Mouse (Mus musculus) ovary, postnatal 36 days (tissue): ENCODE data around the gene Zbtb20.

Experiments
- DNase-seq: peaks from one replicate; pipeline ENCODE4 v3.0.0; 2022; ENCODE audit warnings: low spot score, mixed read lengths

Zbtb20 gene

GRCm38 (mm10) chr16:43456446-43457172 is 580.9 kb downstream of the Zbtb20 start:
- no peak for DNase-seq

GRCm38 (mm10) chr16:43457814-43458213 is 582.1 kb downstream of the Zbtb20 start:
- no peak for DNase-seq

GRCm38 (mm10) chr16:43458726-43459223 is 583.1 kb downstream of the Zbtb20 start:
- no peak for DNase-seq

GRCm38 (mm10) chr16:43461745-43462378 is 586.2 kb downstream of the Zbtb20 start:
- no peak for DNase-seq

- DNase-seq = no peak
Observed at GRCm38 (mm10) chr16:43462470-43463455, 587.1 kb downstream of the Zbtb20 start.

GRCm38 (mm10) chr16:43463684-43464475 is 588.2 kb downstream of the Zbtb20 start:
- DNase-seq = no peak

GRCm38 (mm10) chr16:43464476-43465080 is 588.9 kb downstream of the Zbtb20 start:
- peak; percentile 23 for DNase-seq

GRCm38 (mm10) chr16:43465368-43465839 is 589.7 kb downstream of the Zbtb20 start:
- DNase-seq = no peak

- DNase-seq = no peak
Observed at GRCm38 (mm10) chr16:43465921-43466748, 590.5 kb downstream of the Zbtb20 start.

- DNase-seq = no peak
Observed at GRCm38 (mm10) chr16:43466749-43467065, 591.0 kb downstream of the Zbtb20 start.

- no peak for DNase-seq
Observed at GRCm38 (mm10) chr16:43471060-43471459, 595.4 kb downstream of the Zbtb20 start.

GRCm38 (mm10) chr16:43474941-43475728 is 599.5 kb downstream of the Zbtb20 start:
- DNase-seq = no peak

- no peak for DNase-seq
Observed at GRCm38 (mm10) chr16:43476921-43477320, 601.2 kb downstream of the Zbtb20 start.

- DNase-seq = no peak
Observed at GRCm38 (mm10) chr16:43478352-43478751, 602.7 kb downstream of the Zbtb20 start.

- DNase-seq = no peak
Observed at GRCm38 (mm10) chr16:43480532-43480931, 604.9 kb downstream of the Zbtb20 start.

- no peak for DNase-seq
Observed at GRCm38 (mm10) chr16:43482125-43482524, 606.4 kb downstream of the Zbtb20 start.

- DNase-seq = no peak
Observed at GRCm38 (mm10) chr16:43482738-43483137, 607.1 kb downstream of the Zbtb20 start.

- DNase-seq = no peak
Observed at GRCm38 (mm10) chr16:43484400-43484799, 608.7 kb downstream of the Zbtb20 start.

- no peak for DNase-seq
Observed at GRCm38 (mm10) chr16:43489362-43489761, 613.7 kb downstream of the Zbtb20 start.
